Mouse (Mus musculus) heart, adult 2 months (tissue): Measurements from ENCODE around the gene AI467606.

ENCODE experiments used
- CTCF ChIP-seq: fragments of 200-600 bp; IDR thresholded peaks from 2 replicates; pipeline ENCODE4 v1.8.1; 2022; ENCODE audit warnings: antibody characterized with exemption, mild to moderate bottlenecking, moderate library complexity
- EP300 ChIP-seq: fragments of 200-500 bp; IDR thresholded peaks from 2 replicates; pipeline ENCODE4 v1.6.1; 2011; ENCODE audit warnings: low read depth, low read length, control low read depth; ENCODE audit not compliant: insufficient read depth
- POLR2A ChIP-seq: fragments of 200-500 bp; IDR thresholded peaks from 2 replicates; pipeline ENCODE4 v1.6.1; 2011; ENCODE audit warnings: mild to moderate bottlenecking, low read depth, low read length, control low read depth; ENCODE audit not compliant: insufficient read depth

- TF ChIP-seq CTCF (no peak), POLR2A (no peak), EP300 (no peak)
Observed at GRCm38 (mm10) chr7:127105551-127105950, 14.4 kb downstream of the AI467606 start.
